Mouse (Mus musculus): Measurements from ENCODE around the gene Frmpd4. TPM values are rescaled to one million over a fixed set of nuclear protein-coding genes. Genes with fewer than 3 reads are reported as not detected.

Gene Frmpd4
- not detected in 2 replicates for total RNA-seq (2015; ENCODE audit: low replicate concordance)
- total RNA-seq (2017; ENCODE audit: low replicate concordance) = not detected in 2 replicates

DNA sequence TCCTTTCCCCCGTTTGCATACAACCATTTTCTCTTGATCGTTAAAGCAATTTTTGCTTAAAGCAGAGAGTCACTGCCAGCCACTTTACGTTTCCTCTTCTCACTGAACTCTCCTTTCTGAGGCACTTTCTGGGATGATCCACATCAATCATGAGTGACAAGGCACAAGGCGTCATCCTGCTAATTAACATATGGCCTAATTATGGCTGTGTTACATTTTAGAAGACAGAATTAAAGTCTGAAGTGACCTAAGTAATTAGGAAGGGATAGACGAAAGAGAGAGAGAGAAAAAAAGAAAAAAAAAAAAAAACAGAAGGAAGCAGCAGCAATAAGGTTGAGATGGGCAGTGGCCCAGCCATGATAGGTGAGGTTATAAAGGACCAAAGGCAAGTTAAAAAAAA lies at the start of gene Frmpd4:
Gene Frmpd4 (minus strand): TSS at position 101 of the 400 bp plus-strand sequence.
- no peak for ATAC-seq (replicated peaks; ENCODE audit: low FRiP score, poor library complexity, severe bottlenecking)

DNA sequence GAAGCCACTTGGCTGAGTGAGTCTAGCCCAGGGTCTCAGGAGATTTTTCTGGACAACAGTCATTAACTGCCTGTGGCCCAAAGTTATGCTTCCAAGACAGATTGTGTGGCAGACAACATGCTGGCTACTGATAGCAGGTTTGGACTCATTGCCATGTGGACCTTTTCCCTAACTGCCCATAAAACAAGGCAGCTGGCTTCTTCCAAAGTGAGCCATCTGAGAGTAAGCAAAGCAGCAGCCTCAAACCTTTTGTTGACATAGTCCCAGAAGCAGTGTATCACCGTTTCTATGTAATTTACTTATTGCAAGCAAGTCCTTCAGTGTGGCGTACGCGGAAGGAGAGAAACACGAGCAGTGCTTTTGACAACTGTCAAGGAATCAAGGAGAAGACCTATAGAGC lies 18.2 kb upstream of the Frmpd4 start:
- no peak for ATAC-seq (replicated peaks; ENCODE audit: low FRiP score, poor library complexity, severe bottlenecking)

GRCm38 (mm10) chrX:168584303-168584702 lies 7.3 kb upstream of the Frmpd4 start:
- no peak for ATAC-seq (replicated peaks; ENCODE audit: low FRiP score, poor library complexity, severe bottlenecking)

DNA sequence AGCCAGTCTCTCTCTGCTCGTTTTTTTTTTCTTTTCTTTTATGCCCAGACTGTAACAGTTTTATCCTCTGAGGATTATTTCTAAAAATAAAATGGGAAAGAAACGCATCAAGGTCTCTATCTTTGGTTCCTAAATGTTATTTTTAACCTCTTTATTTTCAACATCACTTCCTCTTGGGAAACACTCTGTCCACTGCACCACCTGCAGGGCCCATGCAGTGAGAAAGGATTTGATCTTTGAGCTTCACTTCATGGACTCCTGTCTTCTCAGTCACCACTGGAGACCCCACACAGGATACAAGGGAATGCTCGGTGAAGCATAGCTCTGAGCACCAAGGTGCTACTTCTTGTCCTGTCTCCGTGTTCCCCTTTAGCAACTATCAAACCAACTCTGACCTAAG lies 5.2 kb downstream of the Frmpd4 start:
- no peak for ATAC-seq (replicated peaks; ENCODE audit: low FRiP score, poor library complexity, severe bottlenecking)

GRCm38 (mm10) chrX:168569231-168569630 lies 7.8 kb downstream of the Frmpd4 start:
- no peak for ATAC-seq (replicated peaks; ENCODE audit: low FRiP score, poor library complexity, severe bottlenecking)

- ATAC-seq (replicated peaks; ENCODE audit: low FRiP score, poor library complexity, severe bottlenecking) = no peak
Measured at GRCm38 (mm10) chrX:168505254-168505653, 71.8 kb downstream of the Frmpd4 start.

- no peak for ATAC-seq (replicated peaks; ENCODE audit: low FRiP score, poor library complexity, severe bottlenecking)
Measured at GRCm38 (mm10) chrX:168455233-168455632, 121.8 kb downstream of the Frmpd4 start.

- ATAC-seq (replicated peaks; ENCODE audit: low FRiP score, poor library complexity, severe bottlenecking) = no peak
Measured at GRCm38 (mm10) chrX:168431206-168431605, 145.8 kb downstream of the Frmpd4 start.

DNA sequence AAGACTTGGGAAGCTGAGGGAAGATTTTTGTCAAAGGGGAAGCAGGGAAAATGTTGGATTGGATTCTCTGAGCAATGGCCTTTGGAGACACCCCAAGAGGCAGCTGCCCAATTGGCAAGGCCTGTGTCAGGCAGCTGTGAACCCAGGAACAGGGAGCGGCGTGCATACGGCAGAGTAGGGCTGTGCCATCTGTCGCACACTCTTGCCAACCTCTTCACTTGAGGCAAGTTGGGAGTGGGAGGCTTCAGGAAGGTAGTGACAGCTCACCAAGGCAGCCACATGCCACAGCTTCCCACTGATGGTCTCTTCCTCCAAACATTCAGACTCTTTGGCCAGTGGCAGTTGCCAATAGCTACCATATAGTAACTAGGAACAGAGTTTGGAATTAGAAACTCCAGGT lies 147.2 kb downstream of the Frmpd4 start:
- ATAC-seq (replicated peaks; ENCODE audit: low FRiP score, poor library complexity, severe bottlenecking) = no peak

- no peak for ATAC-seq (replicated peaks; ENCODE audit: low FRiP score, poor library complexity, severe bottlenecking)
Measured at GRCm38 (mm10) chrX:168415403-168415802, 161.6 kb downstream of the Frmpd4 start.

DNA sequence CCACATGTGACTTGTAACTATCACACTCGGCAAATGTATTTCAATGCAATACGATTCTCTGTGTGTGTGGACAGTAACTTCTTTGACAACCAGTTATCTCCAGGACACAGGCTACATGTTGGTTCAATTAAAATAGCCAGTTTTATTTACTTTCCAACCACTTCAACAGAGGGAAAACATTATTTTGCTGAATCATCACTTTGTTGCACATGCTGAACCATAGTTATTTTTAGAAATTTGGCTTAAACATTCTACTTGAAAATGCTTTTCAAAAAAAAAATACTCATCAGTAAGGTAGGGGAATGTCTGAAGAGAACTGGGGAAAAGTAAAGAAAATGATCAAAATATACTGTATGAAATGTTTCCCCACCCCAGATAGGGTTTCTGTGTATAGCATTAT lies 173.5 kb downstream of the Frmpd4 start:
- no peak for ATAC-seq (replicated peaks; ENCODE audit: low FRiP score, poor library complexity, severe bottlenecking)

GRCm38 (mm10) chrX:168350431-168350830 lies 226.6 kb downstream of the Frmpd4 start:
- no peak for ATAC-seq (replicated peaks; ENCODE audit: low FRiP score, poor library complexity, severe bottlenecking)

- ATAC-seq (replicated peaks; ENCODE audit: low FRiP score, poor library complexity, severe bottlenecking) = no peak
Measured at GRCm38 (mm10) chrX:168349320-168350225, 227.5 kb downstream of the Frmpd4 start.

DNA sequence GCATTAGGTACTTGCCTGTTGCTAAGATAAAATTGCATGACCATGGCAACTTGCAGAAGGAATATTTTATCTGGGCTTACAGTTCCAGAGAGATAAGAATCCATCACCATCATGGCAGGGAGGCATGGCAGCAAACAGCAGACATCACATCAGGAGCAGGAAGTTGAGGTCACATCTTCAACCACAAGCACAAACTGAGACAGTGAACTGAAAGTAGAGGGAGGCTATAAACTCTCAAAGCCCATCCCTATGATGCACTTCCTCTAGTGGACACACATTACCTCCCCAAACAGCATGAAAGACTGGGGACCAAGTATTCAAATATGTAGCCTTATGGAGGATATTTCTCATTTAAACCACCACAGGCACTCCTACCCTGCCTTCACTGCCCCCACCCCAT lies 238.8 kb downstream of the Frmpd4 start:
- ATAC-seq (replicated peaks; ENCODE audit: low FRiP score, poor library complexity, severe bottlenecking) = no peak

- ATAC-seq (replicated peaks; ENCODE audit: low FRiP score, poor library complexity, severe bottlenecking) = no peak
Measured at GRCm38 (mm10) chrX:168325161-168325560, 251.9 kb downstream of the Frmpd4 start.

GRCm38 (mm10) chrX:168312158-168312557 lies 264.9 kb downstream of the Frmpd4 start:
- no peak for ATAC-seq (replicated peaks; ENCODE audit: low FRiP score, poor library complexity, severe bottlenecking)

- ATAC-seq (replicated peaks; ENCODE audit: low FRiP score, poor library complexity, severe bottlenecking) = no peak
Measured at GRCm38 (mm10) chrX:168310143-168310542, 266.9 kb downstream of the Frmpd4 start.

GRCm38 (mm10) chrX:168292506-168292905 lies 284.5 kb downstream of the Frmpd4 start:
- no peak for ATAC-seq (replicated peaks; ENCODE audit: low FRiP score, poor library complexity, severe bottlenecking)

DNA sequence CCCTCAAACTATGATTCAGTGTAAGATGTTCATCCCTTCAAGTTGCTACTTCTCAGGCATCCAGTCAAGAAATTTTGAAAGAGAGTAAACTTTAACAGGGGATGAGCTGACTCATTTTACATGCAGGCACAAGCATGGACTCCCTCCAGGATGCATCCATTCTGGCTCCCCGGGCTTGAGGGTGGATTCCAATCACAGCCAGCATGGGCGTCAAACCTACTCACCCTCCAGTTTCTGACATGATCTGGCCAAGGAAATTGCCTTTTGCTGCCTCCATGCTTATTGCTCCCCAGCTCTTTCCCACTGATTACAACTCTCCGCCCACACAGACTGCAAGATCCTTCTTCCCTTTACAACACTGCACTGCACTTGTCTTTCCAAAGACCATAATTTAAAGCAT lies 370.0 kb downstream of the Frmpd4 start:
- no peak for ATAC-seq (replicated peaks; ENCODE audit: low FRiP score, poor library complexity, severe bottlenecking)

- no peak for ATAC-seq (replicated peaks; ENCODE audit: low FRiP score, poor library complexity, severe bottlenecking)
Measured at GRCm38 (mm10) chrX:168191944-168192343, 385.1 kb downstream of the Frmpd4 start.

DNA sequence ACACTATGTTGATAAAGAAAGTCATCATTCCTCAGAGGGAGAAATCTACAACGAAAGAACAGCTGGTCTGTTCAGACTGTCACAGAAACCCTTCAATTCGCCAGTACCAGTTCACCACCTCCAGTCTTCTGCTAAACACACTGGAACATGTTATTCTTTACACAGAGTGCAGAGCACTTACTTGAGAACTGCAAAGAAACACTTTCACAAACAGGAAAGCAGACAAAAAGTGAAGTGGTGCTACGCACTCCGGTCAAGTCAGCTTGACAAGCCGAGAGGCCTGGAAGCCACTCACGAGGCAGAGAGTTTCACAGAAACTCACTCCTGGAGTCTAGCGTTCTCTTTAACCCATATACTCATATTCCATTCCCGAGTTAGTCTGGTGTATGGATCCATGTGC lies 387.5 kb downstream of the Frmpd4 start:
- ATAC-seq (replicated peaks; ENCODE audit: low FRiP score, poor library complexity, severe bottlenecking) = no peak

GRCm38 (mm10) chrX:168163001-168163400 lies 414.0 kb downstream of the Frmpd4 start:
- no peak for ATAC-seq (replicated peaks; ENCODE audit: low FRiP score, poor library complexity, severe bottlenecking)
